In genomic region chr5:76051658-76052057, GRCm38 (mm10) we compare ENCODE assay signal across 32 mouse cellular contexts.
"Had no signal": no experiment of that assay in that cellular context is flagged by ENCODE, and none has a peak within 500 bp of the region (broad histone marks: within the 10 kb centered on the region; RNA-seq: fewer than 3 reads in every experiment).

No protein-coding gene starts in this region.

- H3K27me3 ChIP-seq: limb, embryonic 12.5 days; limb, embryonic 13.5 days; limb, embryonic 15.5 days; liver, embryonic 12.5 days; liver, embryonic 13.5 days; liver, embryonic 15.5 days; lung, embryonic 15.5 days; megakaryocyte, embryonic 14.5 days; midbrain, embryonic 12.5 days; midbrain, embryonic 13.5 days; midbrain, embryonic 15.5 days; neural tube, embryonic 12.5 days had no signal

- ATAC-seq: liver, embryonic 12.5 days; liver, postnatal 0 days; lung, postnatal 0 days; midbrain, embryonic 13.5 days; midbrain, embryonic 15.5 days; midbrain, embryonic 16.5 days had no signal

- H3K4me3 ChIP-seq: limb, embryonic 10.5 days; limb, embryonic 12.5 days; limb, embryonic 13.5 days; limb, embryonic 15.5 days; liver, embryonic 12.5 days; liver, embryonic 13.5 days; liver, embryonic 15.5 days; lung, embryonic 15.5 days; megakaryocyte, embryonic 14.5 days; midbrain, embryonic 10.5 days; midbrain, embryonic 12.5 days; midbrain, embryonic 13.5 days; midbrain, embryonic 15.5 days; myocyte; neural tube, embryonic 12.5 days had no signal

- H3K36me3 ChIP-seq: limb, embryonic 10.5 days; limb, embryonic 12.5 days; limb, embryonic 13.5 days; limb, embryonic 15.5 days; liver, embryonic 12.5 days; liver, embryonic 13.5 days; liver, embryonic 15.5 days; lung, embryonic 15.5 days; midbrain, embryonic 10.5 days; midbrain, embryonic 12.5 days; midbrain, embryonic 13.5 days; midbrain, embryonic 15.5 days; neural tube, embryonic 12.5 days had no signal

- H3K4me1 ChIP-seq: limb, embryonic 13.5 days; liver, embryonic 12.5 days; liver, embryonic 13.5 days; liver, embryonic 15.5 days; lung, embryonic 15.5 days; midbrain, embryonic 10.5 days; midbrain, embryonic 12.5 days; midbrain, embryonic 13.5 days; midbrain, embryonic 15.5 days; neural tube, embryonic 12.5 days had no signal

- H3K9ac ChIP-seq: limb, embryonic 12.5 days; limb, embryonic 13.5 days; limb, embryonic 15.5 days; liver, embryonic 12.5 days; liver, embryonic 13.5 days; liver, embryonic 14.5 days; liver, embryonic 15.5 days; liver, postnatal 0 days; lung, embryonic 14.5 days; lung, embryonic 15.5 days; midbrain, embryonic 12.5 days; midbrain, embryonic 13.5 days; midbrain, embryonic 15.5 days; neural tube, embryonic 12.5 days had no signal

- H3K4me2 ChIP-seq: limb, embryonic 12.5 days; limb, embryonic 13.5 days; limb, embryonic 15.5 days; liver, embryonic 11.5 days; liver, embryonic 12.5 days; liver, embryonic 13.5 days; liver, embryonic 15.5 days; lung, embryonic 14.5 days; lung, embryonic 15.5 days; midbrain, embryonic 11.5 days; midbrain, embryonic 12.5 days; midbrain, embryonic 13.5 days; midbrain, embryonic 15.5 days; neural tube, embryonic 12.5 days had no signal

- H3K9me3 ChIP-seq: limb, embryonic 10.5 days; limb, embryonic 12.5 days; limb, embryonic 13.5 days; limb, embryonic 15.5 days; liver, embryonic 12.5 days; liver, embryonic 13.5 days; liver, embryonic 15.5 days; lung, embryonic 15.5 days; megakaryocyte, embryonic 14.5 days; midbrain, embryonic 10.5 days; midbrain, embryonic 12.5 days; midbrain, embryonic 13.5 days; midbrain, embryonic 15.5 days; neural tube, embryonic 12.5 days had no signal

- H3K27ac ChIP-seq: limb, embryonic 10.5 days; limb, embryonic 12.5 days; limb, embryonic 13.5 days; limb, embryonic 15.5 days; liver, embryonic 12.5 days; liver, embryonic 13.5 days; liver, embryonic 14.5 days; liver, embryonic 15.5 days; lung, embryonic 15.5 days; macrophage; midbrain, embryonic 10.5 days; midbrain, embryonic 12.5 days; midbrain, embryonic 13.5 days; midbrain, embryonic 15.5 days; neural tube, embryonic 12.5 days had no signal

- DNase-seq: left cerebral cortex, postnatal 4 days; liver; liver, embryonic 13.5 days; liver, postnatal 0 days; lung, adult 18-20 months; lung, adult 2 months; lung, embryonic 14.5 days; lung, postnatal 10 days; lung, postnatal 14 days; lung, postnatal 36 days; lung, postnatal 4 days; midbrain, embryonic 14.5 days had no signal
